Mouse (Mus musculus) right cerebral cortex, postnatal 36 days (tissue): ENCODE data around the gene Osmr.
"Not testable (repeated sequence)": the region's sequence is repeated elsewhere in the genome, so short reads cannot be mapped to it uniquely, and the experiment has no call there.

Experiments
- DNase-seq, 2 experiments: peaks; one replicate each; pipeline ENCODE4 v3.0.0; 2022; ENCODE audit warnings: low spot score in 2 of 2, mixed read lengths in 1 of 2

The Osmr gene

GRCm38 (mm10) chr15:6861617-6862016 lies 13.2 kb downstream of the Osmr start:
- DNase-seq = no peak

- DNase-seq = no peak
Observed at GRCm38 (mm10) chr15:6859781-6860180, 15.0 kb downstream of the Osmr start.

GRCm38 (mm10) chr15:6858871-6859270 lies 15.9 kb downstream of the Osmr start:
- no peak for DNase-seq

GRCm38 (mm10) chr15:6857270-6857905 lies 17.4 kb downstream of the Osmr start:
- no peak for DNase-seq

DNA sequence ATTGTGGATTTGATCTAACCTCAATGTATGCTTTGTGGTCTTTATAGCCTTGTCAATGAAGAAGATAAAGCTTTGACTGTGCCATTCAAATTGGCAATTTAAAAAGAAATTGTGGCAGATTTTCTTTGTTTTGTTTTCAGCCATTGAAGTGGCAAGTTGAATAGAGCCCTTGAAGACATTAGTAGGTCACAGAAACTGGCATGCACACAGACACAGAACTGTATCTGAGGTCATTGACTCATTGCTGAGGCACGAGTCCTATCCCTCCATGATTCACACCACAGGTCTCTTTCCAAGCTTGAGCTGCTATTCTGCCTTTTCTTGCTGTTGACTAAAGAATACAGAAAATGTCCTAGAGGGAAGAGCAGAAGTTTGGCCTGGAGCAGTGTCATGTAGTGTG lies 24.9 kb downstream of the Osmr start:
- DNase-seq = no peak

GRCm38 (mm10) chr15:6840199-6840598 lies 34.6 kb downstream of the Osmr start:
- DNase-seq = no peak

- no peak for DNase-seq
Observed at GRCm38 (mm10) chr15:6815807-6816206, 59.0 kb downstream of the Osmr start.

- not testable (repeated sequence) for DNase-seq
Observed at GRCm38 (mm10) chr15:6801212-6801611, 73.6 kb downstream of the Osmr start.

- DNase-seq = no peak
Observed at GRCm38 (mm10) chr15:6792846-6793245, 81.9 kb downstream of the Osmr start.

- no peak for DNase-seq
Observed at GRCm38 (mm10) chr15:6791648-6792047, 83.1 kb downstream of the Osmr start.

DNA sequence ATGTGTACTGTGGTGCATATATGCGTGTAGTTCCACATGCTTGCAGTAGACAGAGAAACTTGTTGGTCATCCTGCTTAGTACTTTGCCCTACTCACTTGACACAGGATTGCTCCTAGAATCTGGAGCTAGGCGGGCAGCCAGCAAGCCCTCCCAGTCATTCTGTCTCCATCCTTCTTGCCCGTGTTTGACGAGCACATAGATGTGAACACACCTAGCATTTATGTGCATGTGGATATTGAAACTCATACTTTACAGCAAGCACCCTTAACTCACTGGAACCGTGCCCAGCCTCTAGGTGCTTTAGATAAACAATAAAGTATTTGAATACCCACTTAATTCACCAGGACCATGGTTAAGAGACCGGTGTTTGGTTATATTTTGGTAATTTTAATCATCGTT lies 84.8 kb downstream of the Osmr start:
- DNase-seq = no peak

- no peak for DNase-seq
Observed at GRCm38 (mm10) chr15:6787236-6787635, 87.5 kb downstream of the Osmr start.

- DNase-seq = no peak
Observed at GRCm38 (mm10) chr15:6786212-6786611, 88.6 kb downstream of the Osmr start.

DNA sequence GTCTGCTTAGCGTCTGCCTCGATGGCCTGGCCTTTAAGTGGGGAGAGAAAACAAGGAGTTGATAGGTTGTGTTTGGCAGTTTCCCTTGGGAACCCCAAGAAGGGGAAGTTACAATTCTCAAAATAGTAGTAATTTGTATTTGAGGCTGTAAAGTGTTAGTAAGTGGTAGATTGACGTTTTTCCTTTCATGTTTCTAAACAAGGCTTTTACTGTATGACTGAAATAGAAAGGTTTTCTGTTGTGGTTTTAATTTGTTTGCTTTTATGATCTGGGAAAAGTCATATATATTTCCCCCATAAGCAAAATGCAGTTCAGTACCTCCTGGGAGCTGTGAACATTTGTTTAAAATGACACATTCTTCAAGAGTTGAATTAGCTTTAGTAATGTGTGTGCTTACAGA lies 102.5 kb downstream of the Osmr start:
- no peak for DNase-seq
